Mouse (Mus musculus) liver, adult 10 weeks (tissue): ENCODE results near the gene Fam83b. TPM values are rescaled to one million over a fixed set of nuclear protein-coding genes. Genes with fewer than 3 reads are reported as not detected.

Experiments used
- polyA plus RNA-seq: library from polyadenylated mRNA; stranded (reverse); fragments of 350-450 nt; fragmentation: Illumina TruSeq; extraction: RNeasy Lipid Tissue Mini Kit (QIAGEN cat#74804); gene quantifications from one replicate; pipeline ENCODE4 v1.2.3, GENCODE M21; 2014; ENCODE audit warnings: low read depth, low replicate concordance

The Fam83b gene
- polyA plus RNA-seq = 0.08 TPM

DNA sequence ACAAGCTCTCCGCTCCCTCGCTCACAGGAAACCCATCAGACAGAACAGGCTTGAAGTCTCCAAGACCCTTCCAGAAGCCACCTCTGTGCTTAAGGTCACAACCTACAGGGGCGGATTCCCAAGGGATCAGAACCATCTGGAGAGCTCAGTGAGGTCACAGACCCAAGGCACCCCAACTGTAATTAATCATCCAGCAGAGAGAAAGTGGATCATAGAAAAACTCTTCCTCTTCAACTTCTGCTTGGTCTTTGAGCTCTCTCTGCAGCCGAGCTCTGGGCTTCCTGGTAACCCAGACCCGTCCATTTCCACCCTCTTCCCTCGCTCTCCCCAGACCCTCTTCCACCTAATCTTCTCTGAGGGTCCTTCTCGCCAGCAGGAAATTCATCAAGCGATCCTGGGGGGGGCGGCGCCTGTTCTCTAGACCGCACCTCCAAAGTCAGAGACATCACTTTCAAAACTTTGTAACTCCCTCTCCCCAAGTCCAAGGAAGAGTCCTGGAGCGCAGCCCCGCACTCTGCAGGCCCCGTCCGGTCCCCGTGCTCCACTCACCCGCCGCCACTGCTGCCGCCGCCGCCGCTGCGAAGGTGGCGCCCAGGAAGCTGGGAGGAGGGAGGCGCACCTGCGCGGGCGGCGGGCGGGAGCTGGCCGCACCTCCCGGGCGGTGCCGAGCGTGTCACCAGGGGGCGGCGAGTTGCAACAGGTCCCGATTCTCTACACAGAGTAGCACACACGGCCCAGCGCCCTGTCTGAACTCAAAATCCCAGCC, at the start of gene Fam83b:
Gene Fam83b, minus strand, starts transcription at position 602 of the 766 bp plus-strand sequence.

Other genes starting within 250 kb of the Fam83b start
- gene Hcrtr2, start 243.3 kb downstream of the Fam83b start, polyA plus RNA-seq = 0.11 TPM